Mouse (Mus musculus): ENCODE measurements at regions not wholly inside any gene's neighbourhood (a gene's known extent, or its start where the extent isn't known, plus 50 kb on each side); places are given as distances from the start of the nearest gene placed in this dataset.

DNA sequence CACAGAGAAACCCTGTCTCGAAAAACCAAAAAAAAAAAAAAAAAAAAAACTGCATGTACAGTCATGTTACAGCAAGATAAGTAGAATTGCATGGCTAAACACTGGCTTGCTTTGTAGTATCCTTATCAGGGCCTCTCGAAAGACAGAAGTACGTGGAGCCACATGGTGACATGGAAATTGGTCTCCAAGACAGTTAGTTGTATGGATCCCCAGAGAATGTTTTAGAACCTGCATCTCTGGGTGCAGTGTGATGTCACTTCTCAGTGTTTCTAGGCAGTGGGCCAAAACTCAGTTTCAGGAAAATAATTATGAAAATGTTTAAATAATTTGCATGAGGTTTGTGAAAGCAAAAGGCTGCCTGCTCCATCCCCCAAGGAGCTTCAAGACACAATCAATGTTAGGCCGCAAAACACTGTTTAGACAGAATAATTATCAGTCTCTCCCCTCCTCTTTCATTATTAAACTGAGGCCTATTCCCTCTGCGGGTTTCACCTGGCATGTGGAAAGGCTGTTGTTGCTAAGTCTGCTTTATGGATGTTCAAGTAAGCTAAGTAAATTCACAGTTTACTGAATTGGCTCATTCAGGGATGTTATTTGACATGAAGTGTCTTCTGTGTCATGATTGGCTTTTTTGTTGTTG is 72.9 kb upstream of the Atg10 start:
- no peak for TF ChIP-seq CTCF (IDR thresholded peaks at IDR 0.05; ENCODE audit: borderline replicate concordance, control insufficient read depth, extremely low read depth, insufficient read depth, low read length, poor library complexity)
- no peak for TF ChIP-seq POLR2A (IDR thresholded peaks at IDR 0.05; ENCODE audit: control insufficient read depth, extremely low read depth, insufficient read depth, low read length, poor library complexity)

All from thymus, adult 2 months (tissue).